Mouse (Mus musculus): Measurements from ENCODE around the gene Col16a1.

Col16a1 gene

DNA sequence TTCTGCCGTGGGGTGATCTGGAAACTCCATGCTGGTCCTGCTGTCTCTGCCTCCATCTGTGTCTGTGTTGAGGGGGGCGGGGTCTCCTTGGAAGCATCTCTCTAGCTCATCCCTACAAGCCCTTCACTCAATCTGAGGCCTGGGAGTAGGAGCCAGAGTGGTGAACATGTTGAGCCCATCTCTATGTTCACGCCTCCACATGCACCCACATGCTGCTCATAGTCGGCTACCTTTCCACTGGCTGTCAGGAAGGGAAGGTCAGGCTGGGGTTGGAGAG, 501 bp downstream of the Col16a1 start:
- DNase-seq: no peak

- no peak for DNase-seq
These were observed 2.6 kb downstream of the Col16a1 start for GRCm38 (mm10) chr4:130050056-130050824.

GRCm38 (mm10) chr4:130052283-130052682, 4.6 kb downstream of the Col16a1 start:
- no peak for DNase-seq

DNA sequence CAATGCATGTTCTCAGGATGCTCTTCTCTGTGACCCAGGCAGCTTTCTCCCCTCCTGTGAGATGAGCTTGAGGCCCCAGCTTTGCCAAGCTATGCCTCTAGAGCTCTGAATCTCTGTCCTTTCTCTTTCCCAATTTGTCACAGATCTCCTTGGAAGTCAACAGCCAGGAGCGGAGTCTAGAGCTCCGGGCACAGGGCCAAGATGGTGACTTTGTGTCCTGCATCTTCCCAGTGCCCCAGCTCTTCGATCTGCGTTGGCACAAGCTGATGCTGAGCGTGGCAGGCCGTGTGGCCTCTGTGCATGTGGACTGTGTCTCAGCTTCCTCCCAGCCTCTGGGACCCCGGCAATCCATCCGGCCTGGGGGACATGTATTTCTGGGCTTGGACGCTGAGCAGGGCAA, 5.5 kb downstream of the Col16a1 start:
- DNase-seq: no peak

DNA sequence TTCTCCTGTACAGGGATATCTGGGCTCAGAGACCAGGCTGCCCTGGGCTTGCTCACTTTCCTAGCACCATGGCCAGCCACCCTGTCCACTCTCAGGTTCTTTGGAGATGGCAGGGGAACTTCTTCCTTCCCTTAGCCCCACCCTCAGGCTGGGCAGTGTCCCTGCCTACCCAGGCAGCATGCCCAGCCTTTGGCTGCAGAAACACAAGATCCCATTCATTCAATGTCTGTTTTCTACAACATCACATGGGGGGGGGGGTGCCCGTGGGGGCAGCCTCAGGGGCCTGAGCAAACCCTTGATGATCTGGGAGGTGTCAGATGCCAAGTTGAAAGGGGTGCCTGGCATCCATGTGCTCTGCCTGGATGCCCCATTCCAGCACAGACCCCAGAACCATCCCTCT, 7.1 kb downstream of the Col16a1 start:
- no peak for DNase-seq

DNA sequence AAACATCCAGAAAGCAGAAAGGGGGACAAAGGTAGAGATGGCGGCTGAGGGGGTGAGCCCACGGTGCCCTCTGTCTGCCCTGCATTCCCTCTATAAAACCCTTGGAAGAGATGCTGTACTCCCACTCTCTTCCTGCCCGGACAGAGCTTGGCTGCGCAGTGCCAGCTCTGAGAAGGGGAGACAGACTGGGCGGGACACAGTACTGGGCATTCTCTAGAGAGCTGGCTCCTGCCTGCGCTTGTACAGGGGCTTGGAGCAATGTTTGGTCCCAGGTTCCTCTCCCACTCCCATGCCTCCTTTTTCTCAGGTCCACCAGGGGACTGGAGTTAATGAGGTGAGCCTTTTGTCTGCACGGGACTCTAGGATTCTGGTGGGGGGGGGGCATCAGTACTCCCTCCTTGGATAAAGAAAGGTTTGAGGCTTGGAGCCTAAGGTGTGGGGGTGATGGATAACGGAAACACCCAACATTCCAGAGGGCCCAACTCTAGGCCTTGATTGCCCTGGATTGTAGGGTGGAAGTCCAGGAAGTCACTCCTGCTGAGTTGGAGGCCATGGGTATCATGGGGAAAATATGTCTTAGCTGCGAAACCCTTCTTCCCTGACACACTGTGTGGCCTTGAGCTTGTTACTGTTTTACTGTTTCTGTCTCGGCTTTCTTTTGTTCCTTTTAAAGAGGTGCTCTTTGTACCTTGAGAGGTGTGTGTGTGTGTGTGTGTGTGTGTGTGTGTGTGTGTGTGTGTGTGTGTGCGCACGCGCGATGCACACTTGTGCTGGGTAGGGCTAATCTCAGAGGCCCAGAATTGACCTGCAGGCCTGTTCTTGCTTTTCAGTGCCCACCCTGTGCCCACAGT, 7.7 kb downstream of the Col16a1 start:
- no peak for DNase-seq

DNA sequence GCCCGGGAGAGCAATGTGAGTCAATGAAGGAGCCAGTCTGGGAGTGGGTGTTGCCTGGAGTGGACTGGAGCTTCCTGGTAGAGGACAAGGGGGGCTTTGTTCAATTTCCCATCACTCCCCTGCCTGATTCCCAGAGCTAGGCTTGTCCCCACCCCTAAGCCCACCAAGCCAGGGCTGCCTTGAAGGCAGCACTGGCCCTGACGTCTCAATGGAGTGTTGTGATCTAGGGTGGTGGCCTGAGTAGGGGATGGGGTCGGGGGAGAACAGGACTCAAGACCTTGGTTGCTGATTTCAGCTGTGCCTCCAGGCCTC, 8.3 kb downstream of the Col16a1 start:
- no peak for DNase-seq

DNA sequence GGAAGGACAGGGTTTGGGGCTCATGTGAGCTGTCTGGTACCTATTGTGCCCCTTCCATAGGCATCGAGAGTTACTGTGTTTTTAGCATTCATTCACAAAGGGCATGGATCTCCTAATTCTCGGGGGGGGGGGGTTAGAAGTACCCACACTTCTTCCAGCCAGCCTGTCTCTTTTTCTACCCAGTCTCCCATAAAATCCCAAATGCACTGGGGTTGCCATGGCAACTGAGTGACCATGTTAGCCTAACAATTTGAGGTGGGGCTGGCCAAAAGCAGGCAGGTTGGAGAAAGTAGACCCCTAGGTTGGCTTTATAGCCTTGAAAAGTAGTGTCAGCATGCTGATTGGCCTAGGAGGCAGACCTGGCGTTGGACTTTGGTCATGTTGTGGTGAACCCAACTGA, 8.8 kb downstream of the Col16a1 start:
- DNase-seq: no peak

DNA sequence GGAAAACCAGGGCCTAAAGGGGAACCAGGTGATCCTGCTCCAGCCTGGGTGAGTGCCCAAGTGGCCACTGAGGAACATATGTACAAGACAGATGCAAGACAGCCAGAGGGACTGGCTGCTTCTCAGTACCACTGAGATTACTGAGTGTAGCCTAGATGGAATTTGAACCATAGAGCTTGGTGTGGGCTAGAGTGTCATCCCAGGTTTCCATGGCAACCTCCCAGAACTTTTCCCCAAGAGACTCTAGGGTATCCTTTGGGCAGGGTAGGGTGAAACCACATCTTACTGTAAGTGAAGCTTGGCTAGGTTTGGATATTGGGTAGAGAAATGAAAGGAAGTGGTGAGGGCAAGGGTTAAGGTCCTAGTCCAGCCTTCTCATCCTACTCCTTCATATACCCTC, 13.3 kb downstream of the Col16a1 start:
- DNase-seq: no peak

GRCm38 (mm10) chr4:130063191-130063590, 15.6 kb downstream of the Col16a1 start:
- no peak for DNase-seq

GRCm38 (mm10) chr4:130066816-130067215, 19.2 kb downstream of the Col16a1 start:
- DNase-seq: no peak

- no peak for DNase-seq
These were observed 22.9 kb downstream of the Col16a1 start for GRCm38 (mm10) chr4:130070523-130070922.

- DNase-seq: no peak
These were observed 24.1 kb downstream of the Col16a1 start for GRCm38 (mm10) chr4:130071758-130072157.

DNA sequence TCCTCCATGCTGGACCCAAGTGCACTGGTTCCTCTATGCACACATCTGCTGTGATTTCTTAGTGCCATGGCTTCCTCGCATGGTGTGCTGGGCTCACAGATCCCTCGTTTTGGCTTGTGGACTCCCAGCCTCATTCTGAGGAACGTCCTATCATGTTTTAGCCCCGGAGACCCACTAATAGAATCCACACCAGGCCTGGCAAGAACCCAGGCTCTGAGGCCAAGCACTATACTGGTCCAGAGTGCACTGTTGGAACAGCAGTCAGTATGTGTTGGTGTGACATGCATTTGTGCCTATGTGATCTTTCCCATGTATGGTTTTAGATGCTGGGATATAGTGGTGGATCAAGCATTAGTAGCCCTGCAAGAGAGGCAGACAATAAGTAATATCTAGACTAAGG, 25.7 kb downstream of the Col16a1 start:
- no peak for DNase-seq

GRCm38 (mm10) chr4:130074761-130075515, 27.3 kb downstream of the Col16a1 start:
- DNase-seq: no peak

- no peak for DNase-seq
These were observed 29.2 kb downstream of the Col16a1 start for GRCm38 (mm10) chr4:130076856-130077255.

GRCm38 (mm10) chr4:130078816-130079485, 31.3 kb downstream of the Col16a1 start:
- DNase-seq: peak; percentile 94

GRCm38 (mm10) chr4:130079521-130079920, 31.9 kb downstream of the Col16a1 start:
- no peak for DNase-seq

DNA sequence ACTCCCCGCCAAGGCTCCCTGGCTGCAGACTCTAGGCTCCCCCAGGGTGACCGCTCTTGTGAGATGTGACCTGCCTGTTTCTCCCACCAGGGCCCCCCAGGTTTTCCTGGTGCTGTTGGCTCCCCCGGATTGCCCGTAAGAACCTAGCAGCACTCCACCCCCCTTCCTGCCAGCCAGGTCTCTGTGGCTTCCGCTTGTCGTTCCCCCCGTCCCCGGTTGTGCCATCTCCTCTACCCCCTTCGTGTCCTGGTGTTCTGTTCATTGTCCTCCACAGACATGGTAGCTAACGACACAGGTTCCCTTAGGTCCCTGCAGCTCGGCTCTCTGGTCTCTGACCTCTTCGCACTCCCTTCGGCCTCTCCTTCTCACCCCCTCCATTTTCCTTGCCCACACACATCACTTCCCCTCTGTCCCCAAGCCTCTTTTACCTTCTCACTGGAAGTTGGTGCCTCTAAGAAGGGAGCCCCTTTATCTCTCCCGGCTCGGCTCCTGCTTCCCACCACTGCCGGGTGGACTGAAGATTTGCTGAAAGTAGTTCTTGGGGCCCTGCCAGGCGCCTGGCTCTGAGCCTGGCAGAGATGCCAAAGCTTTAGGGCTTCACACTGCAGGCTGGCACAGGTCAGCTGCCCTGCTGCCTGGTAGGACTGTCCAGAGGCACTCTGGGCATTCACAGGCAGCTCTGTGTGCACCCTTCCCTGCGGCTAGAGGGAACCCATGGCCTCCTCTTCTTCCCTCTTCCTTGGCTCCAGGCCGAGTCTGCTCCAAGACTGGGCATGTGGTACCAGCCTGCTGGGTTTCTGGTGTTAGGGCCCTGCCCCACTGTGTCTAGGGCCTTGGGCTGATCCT, 33.9 kb downstream of the Col16a1 start:
- DNase-seq: peak; percentile 78

GRCm38 (mm10) chr4:130082211-130082610, 34.6 kb downstream of the Col16a1 start:
- no peak for DNase-seq

DNA sequence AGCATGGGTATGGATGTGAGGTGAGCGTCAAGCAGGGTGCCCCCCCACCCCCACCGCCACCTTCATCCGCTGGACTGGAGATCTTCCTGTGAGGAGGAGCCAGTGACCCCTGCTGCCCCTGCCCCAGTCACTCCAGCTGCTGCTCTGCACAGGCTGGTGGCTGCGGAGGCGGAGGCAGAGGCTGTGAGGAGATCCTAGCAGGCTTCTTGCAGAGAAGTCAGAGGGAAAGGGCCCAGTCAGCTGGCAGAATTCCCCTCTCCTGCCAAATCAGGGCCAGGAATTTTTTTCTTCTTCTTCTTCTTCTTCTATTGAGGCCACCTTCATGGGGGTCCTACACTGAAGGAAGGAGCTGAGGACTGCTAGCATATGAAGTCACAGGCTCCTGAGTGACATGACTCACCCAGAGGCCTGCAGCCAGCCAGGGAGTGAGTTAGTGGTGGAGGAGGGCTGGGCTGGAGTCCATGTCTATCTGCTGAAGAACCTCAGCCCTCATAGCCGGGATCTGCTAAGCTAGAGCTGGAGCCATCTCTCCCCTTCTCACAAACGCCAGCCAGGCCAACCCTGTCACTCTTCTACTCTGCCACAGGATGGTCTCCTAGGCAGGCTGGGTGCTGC, 36.8 kb downstream of the Col16a1 start:
- DNase-seq: peak; percentile 24
